Mouse (Mus musculus): ENCODE measurements around the gene Dtnb. TPM values are rescaled to one million over a fixed set of nuclear protein-coding genes. Genes with fewer than 3 reads are reported as not detected.

The Dtnb gene
- polyA plus RNA-seq, 1 experiment from 2014 or later = 32.0 TPM

DNA sequence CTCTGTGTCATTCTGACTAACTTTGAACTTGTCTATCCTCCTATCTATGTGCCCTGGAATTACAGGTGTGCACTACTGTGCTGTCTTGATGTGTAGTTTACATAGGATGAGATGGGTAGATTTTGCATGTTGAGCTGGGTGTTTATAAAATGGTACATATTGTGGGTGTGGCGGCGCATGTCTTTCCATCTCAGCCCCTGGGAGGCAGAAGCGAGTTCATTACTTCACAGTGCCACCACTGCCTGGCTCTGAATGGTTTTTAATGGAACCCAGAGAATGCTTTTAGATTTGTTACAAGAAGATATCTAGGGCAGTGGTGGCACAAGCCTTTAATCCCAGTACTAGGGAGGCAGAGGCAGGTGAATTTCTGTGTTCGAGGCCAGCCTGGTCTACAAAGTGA, 2.5 kb downstream of the Dtnb start:
- H3K9me3 ChIP-seq = no peaks in the 10 kb centered on the region
- H3K27me3 ChIP-seq = no peaks in the 10 kb centered on the region
- no peak overlapping the region for H3K9ac ChIP-seq
- H3K4me3 ChIP-seq = no peak overlapping the region
- H3K4me2 ChIP-seq = no peak overlapping the region
- H3K36me3 ChIP-seq = no peaks in the 10 kb centered on the region
- WGBS = 92% methylated on average over 4 of the region's 4 CpGs
- no peak for ATAC-seq (ENCODE audit: borderline replicate concordance, extremely low read depth, low FRiP score, low TSS enrichment)
- H3K4me1 ChIP-seq = peaks cover 7% of the 10 kb centered on the region
- H3K27ac ChIP-seq = no peak overlapping the region

- no peaks in the 10 kb centered on the region for H3K9me3 ChIP-seq
- H3K27me3 ChIP-seq = no peaks in the 10 kb centered on the region
- no peaks in the 10 kb centered on the region for H3K36me3 ChIP-seq
- no peak overlapping the region for H3K4me3 ChIP-seq
- H3K9ac ChIP-seq = no peak overlapping the region
- H3K27ac ChIP-seq = no peak overlapping the region
- H3K4me1 ChIP-seq = peaks cover 6% of the 10 kb centered on the region; the same call in 1 of the 2 replicates
- no peak for ATAC-seq (ENCODE audit: borderline replicate concordance, extremely low read depth, low FRiP score, low TSS enrichment)
- 46% methylated on average over 2 of the region's 2 CpGs for WGBS
- no peak overlapping the region for H3K4me2 ChIP-seq
These were observed 7.9 kb downstream of the Dtnb start for GRCm38 (mm10) chr12:3579958-3580530.

DNA sequence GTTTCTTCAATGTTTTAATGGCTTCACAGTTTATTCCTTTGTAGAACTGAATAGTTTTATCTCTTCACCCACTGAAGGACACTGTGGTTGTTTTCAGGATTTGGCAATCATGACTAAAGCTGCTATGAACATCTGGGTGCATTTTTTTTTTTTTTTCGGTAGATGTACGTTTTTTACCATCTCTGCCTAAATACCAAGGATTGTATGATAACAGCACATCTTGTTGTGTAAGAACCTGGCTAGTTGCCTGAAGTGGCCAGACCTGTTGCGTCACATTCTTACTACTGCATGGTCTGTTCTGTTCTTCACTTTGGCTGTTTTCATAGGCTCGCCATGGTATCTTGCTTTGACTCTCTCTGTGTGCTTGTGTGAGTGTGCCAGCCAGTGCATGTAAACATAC, 10.4 kb downstream of the Dtnb start:
- peaks cover 6% of the 10 kb centered on the region; the same call in 1 of the 2 replicates for H3K4me1 ChIP-seq
- no peaks in the 10 kb centered on the region for H3K36me3 ChIP-seq
- H3K4me3 ChIP-seq = no peak overlapping the region
- ATAC-seq (ENCODE audit: borderline replicate concordance, extremely low read depth, low FRiP score, low TSS enrichment) = no peak
- H3K4me2 ChIP-seq = no peak overlapping the region
- no peaks in the 10 kb centered on the region for H3K9me3 ChIP-seq
- 40% methylated on average over 4 of the region's 4 CpGs for WGBS
- no peak overlapping the region for H3K27ac ChIP-seq
- no peaks in the 10 kb centered on the region for H3K27me3 ChIP-seq
- H3K9ac ChIP-seq = no peak overlapping the region

GRCm38 (mm10) chr12:3585525-3585924, 13.3 kb downstream of the Dtnb start:
- WGBS = 65% methylated on average over 4 of the region's 4 CpGs
- H3K27me3 ChIP-seq = no peaks in the 10 kb centered on the region
- no peaks in the 10 kb centered on the region for H3K9me3 ChIP-seq
- ATAC-seq (ENCODE audit: borderline replicate concordance, extremely low read depth, low FRiP score, low TSS enrichment) = no peak
- no peak overlapping the region for H3K4me2 ChIP-seq
- no peak overlapping the region for H3K4me3 ChIP-seq
- H3K9ac ChIP-seq = no peak overlapping the region
- H3K27ac ChIP-seq = no peak overlapping the region
- peaks cover 7% of the 10 kb centered on the region; the same call in 1 of the 2 replicates for H3K4me1 ChIP-seq
- H3K36me3 ChIP-seq = no peaks in the 10 kb centered on the region

DNA sequence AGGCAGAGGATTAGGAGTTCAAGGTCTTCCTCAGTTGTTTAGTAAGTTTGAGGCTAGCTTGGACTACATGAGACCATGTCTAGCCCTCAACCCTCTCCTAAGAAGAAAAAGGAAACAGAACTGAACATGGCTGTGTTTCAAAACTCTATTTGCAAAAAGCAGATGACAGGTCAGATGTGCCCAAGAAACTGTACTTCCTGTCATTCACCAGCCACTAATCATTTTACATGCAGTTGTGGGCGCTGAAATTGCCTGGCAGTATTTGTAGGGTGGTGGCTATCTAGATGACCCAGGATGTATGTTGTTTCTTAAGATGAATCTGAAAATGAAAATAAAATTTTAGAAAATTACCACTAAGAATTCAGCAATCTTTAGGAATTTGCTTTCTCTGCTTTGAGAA, 14.8 kb downstream of the Dtnb start:
- H3K27me3 ChIP-seq = no peaks in the 10 kb centered on the region
- no peak overlapping the region for H3K9ac ChIP-seq
- peaks cover 7% of the 10 kb centered on the region; the same call in 1 of the 2 replicates for H3K4me1 ChIP-seq
- peaks cover 5% of the 10 kb centered on the region; the same call in 1 of the 2 replicates for H3K36me3 ChIP-seq
- H3K4me2 ChIP-seq = no peak overlapping the region
- H3K9me3 ChIP-seq = no peaks in the 10 kb centered on the region
- no peak for ATAC-seq (ENCODE audit: borderline replicate concordance, extremely low read depth, low FRiP score, low TSS enrichment)
- H3K4me3 ChIP-seq = no peak overlapping the region
- no peak overlapping the region for H3K27ac ChIP-seq
- WGBS = 76% methylated on average over 1 of the region's 1 CpGs

GRCm38 (mm10) chr12:3590039-3590438, 17.9 kb downstream of the Dtnb start:
- H3K36me3 ChIP-seq = peaks cover 10% of the 10 kb centered on the region; the same call in 1 of the 2 replicates
- no peaks in the 10 kb centered on the region for H3K9me3 ChIP-seq
- ATAC-seq (ENCODE audit: borderline replicate concordance, extremely low read depth, low FRiP score, low TSS enrichment) = no peak
- no peak overlapping the region for H3K27ac ChIP-seq
- peaks cover 3% of the 10 kb centered on the region; the same call in 1 of the 2 replicates for H3K4me1 ChIP-seq
- no peak overlapping the region for H3K9ac ChIP-seq
- H3K4me3 ChIP-seq = no peak overlapping the region
- no peaks in the 10 kb centered on the region for H3K27me3 ChIP-seq
- 92% methylated on average over 9 of the region's 9 CpGs for WGBS
- H3K4me2 ChIP-seq = no peak overlapping the region

GRCm38 (mm10) chr12:3591595-3591994, 19.4 kb downstream of the Dtnb start:
- no peaks in the 10 kb centered on the region for H3K27me3 ChIP-seq
- 76% methylated on average over 10 of the region's 10 CpGs for WGBS
- no peak for ATAC-seq (ENCODE audit: borderline replicate concordance, extremely low read depth, low FRiP score, low TSS enrichment)
- H3K36me3 ChIP-seq = peaks cover 10% of the 10 kb centered on the region; the same call in 1 of the 2 replicates
- H3K4me2 ChIP-seq = no peak overlapping the region
- H3K9me3 ChIP-seq = no peaks in the 10 kb centered on the region
- no peak overlapping the region for H3K27ac ChIP-seq
- no peak overlapping the region for H3K4me3 ChIP-seq
- peaks cover 3% of the 10 kb centered on the region; the same call in 1 of the 2 replicates for H3K4me1 ChIP-seq
- H3K9ac ChIP-seq = no peak overlapping the region

DNA sequence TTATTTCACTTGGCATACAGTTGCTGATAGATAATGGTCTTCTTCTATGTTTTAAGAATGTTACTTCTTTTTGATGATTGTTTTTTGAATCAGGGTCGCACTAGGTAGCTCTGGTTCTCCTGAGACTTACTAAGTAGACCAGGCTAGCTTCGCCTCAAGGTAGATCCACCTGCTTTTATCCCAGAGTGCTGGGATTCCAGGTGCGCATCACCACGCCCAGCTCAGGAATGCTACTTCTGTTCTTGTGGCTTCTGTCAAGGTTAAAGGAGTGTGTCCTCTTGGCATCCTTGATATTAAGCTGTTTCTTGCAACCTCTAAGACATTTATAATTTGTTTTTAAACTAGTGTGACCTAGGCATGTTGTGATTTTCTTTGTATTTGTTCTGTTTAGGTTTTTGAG, 30.6 kb downstream of the Dtnb start:
- Histone ChIP-seq H3K9ac (no peak overlapping the region), H3K4me3 (no peak overlapping the region), H3K4me1 (no peaks in the 10 kb centered on the region), H3K36me3 (0 out of 2 replicates have a peak, but pooled peaks cover 4% of the 10 kb centered on the region), H3K27ac (no peak overlapping the region), H3K9me3 (no peaks in the 10 kb centered on the region), H3K4me2 (no peak overlapping the region), H3K27me3 (no peaks in the 10 kb centered on the region)
- no peak for ATAC-seq (ENCODE audit: borderline replicate concordance, extremely low read depth, low FRiP score, low TSS enrichment)
- WGBS = 87% methylated on average over 4 of the region's 4 CpGs

DNA sequence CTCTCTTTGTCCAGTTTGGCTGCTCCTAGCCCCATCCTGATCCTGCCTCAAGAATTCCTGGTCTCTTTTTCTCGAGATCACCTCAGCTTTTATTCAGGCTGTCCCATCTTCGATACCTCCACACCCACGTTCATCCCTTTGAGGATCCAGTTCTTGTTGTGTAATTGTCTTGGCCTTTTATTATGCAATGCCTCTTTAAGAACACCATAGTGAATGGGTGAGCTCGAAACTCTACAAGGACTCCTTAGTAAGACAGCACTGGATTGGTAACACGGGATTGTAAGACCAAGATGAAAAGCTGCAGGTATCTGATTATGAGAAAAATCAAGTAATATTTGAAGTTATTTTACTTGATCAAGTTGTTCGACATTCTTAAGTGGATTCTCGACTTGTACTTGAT, 34.0 kb downstream of the Dtnb start:
- Histone ChIP-seq H3K9ac (no peak overlapping the region), H3K4me2 (no peak overlapping the region), H3K27ac (no peak overlapping the region), H3K4me3 (no peak overlapping the region), H3K27me3 (no peaks in the 10 kb centered on the region), H3K4me1 (no peaks in the 10 kb centered on the region), H3K9me3 (no peaks in the 10 kb centered on the region), H3K36me3 (no peaks in the 10 kb centered on the region)
- ATAC-seq (ENCODE audit: borderline replicate concordance, extremely low read depth, low FRiP score, low TSS enrichment) = no peak
- 83% methylated on average over 7 of the region's 7 CpGs for WGBS

- ATAC-seq (ENCODE audit: borderline replicate concordance, extremely low read depth, low FRiP score, low TSS enrichment) = no peak
- H3K36me3 ChIP-seq = no peaks in the 10 kb centered on the region
- no peaks in the 10 kb centered on the region for H3K27me3 ChIP-seq
- H3K4me1 ChIP-seq = no peaks in the 10 kb centered on the region
- H3K4me2 ChIP-seq = no peak overlapping the region
- no peak overlapping the region for H3K4me3 ChIP-seq
- H3K9ac ChIP-seq = no peak overlapping the region
- no peak overlapping the region for H3K27ac ChIP-seq
- H3K9me3 ChIP-seq = no peaks in the 10 kb centered on the region
These were observed 37.6 kb downstream of the Dtnb start for GRCm38 (mm10) chr12:3609747-3610146.

GRCm38 (mm10) chr12:3611871-3612270, 39.7 kb downstream of the Dtnb start:
- no peaks in the 10 kb centered on the region for H3K36me3 ChIP-seq
- H3K9me3 ChIP-seq = no peaks in the 10 kb centered on the region
- 73% methylated on average over 7 of the region's 7 CpGs for WGBS
- H3K4me1 ChIP-seq = no peaks in the 10 kb centered on the region
- no peaks in the 10 kb centered on the region for H3K27me3 ChIP-seq
- no peak overlapping the region for H3K4me3 ChIP-seq
- H3K4me2 ChIP-seq = no peak overlapping the region
- H3K27ac ChIP-seq = no peak overlapping the region
- no peak for ATAC-seq (ENCODE audit: borderline replicate concordance, extremely low read depth, low FRiP score, low TSS enrichment)
- no peak overlapping the region for H3K9ac ChIP-seq

GRCm38 (mm10) chr12:3615041-3615440, 42.9 kb downstream of the Dtnb start:
- WGBS = 91% methylated on average over 8 of the region's 8 CpGs
- Histone ChIP-seq H3K27ac (no peak overlapping the region), H3K36me3 (no peaks in the 10 kb centered on the region), H3K9me3 (no peaks in the 10 kb centered on the region), H3K4me1 (no peaks in the 10 kb centered on the region), H3K27me3 (no peaks in the 10 kb centered on the region), H3K4me2 (no peak overlapping the region), H3K4me3 (no peak overlapping the region), H3K9ac (no peak overlapping the region)
- ATAC-seq (ENCODE audit: borderline replicate concordance, extremely low read depth, low FRiP score, low TSS enrichment) = no peak
